Mouse (Mus musculus) midbrain, embryonic 11.5 days (tissue): ENCODE measurements at regions not wholly inside any gene's neighbourhood (a gene's known extent, or its start where the extent isn't known, plus 50 kb on each side); places are given as distances from the start of the nearest gene placed in this dataset.

Experiments
- ATAC-seq: fragments of 200-750 bp; cut with Nextera tagmentation; 2 replicates; pipeline ENCODE4 v1.8.0; 2017; ENCODE audit warnings: moderate TSS enrichment, moderate library complexity; ENCODE audit not compliant: low FRiP score
- DNase-seq: peaks from one replicate; pipeline ENCODE4 v3.0.0; 2015; ENCODE audit warnings: low spot score; ENCODE audit errors: missing footprints
- H3K27ac ChIP-seq: fragments of 300-500 bp; sonication (generic); 2 replicates; pipeline ENCODE4 v1.5.1; 2014; ENCODE audit warnings: low read depth, low read length
- H3K27me3 ChIP-seq: fragments of 300-500 bp; sonication (generic); 2 replicates; pipeline ENCODE4 v1.6.1; 2014; ENCODE audit warnings: mild to moderate bottlenecking, low read length, moderate library complexity, mixed read lengths; ENCODE audit not compliant: control insufficient read depth, insufficient read depth
- H3K36me3 ChIP-seq: fragments of 300-500 bp; sonication (generic); 2 replicates; pipeline ENCODE4 v1.6.1; 2014; ENCODE audit warnings: mild to moderate bottlenecking, low read length, moderate library complexity, mixed read lengths; ENCODE audit not compliant: control insufficient read depth, insufficient read depth
- H3K4me1 ChIP-seq: fragments of 300-500 bp; sonication (generic); 2 replicates; pipeline ENCODE4 v1.6.1; 2014; ENCODE audit warnings: low read length; ENCODE audit not compliant: control insufficient read depth, insufficient read depth
- H3K4me2 ChIP-seq: fragments of 300-500 bp; sonication (generic); 2 replicates; pipeline ENCODE4 v1.6.1; 2014; ENCODE audit warnings: mild to moderate bottlenecking, moderate library complexity
- H3K4me3 ChIP-seq: fragments of 300-500 bp; sonication (generic); 2 replicates; pipeline ENCODE4 v1.5.1; 2014; ENCODE audit warnings: low read depth, low read length
- H3K9ac ChIP-seq: fragments of 300-500 bp; sonication (generic); 2 replicates; pipeline ENCODE4 v1.6.1; 2014; ENCODE audit warnings: low read length
- H3K9me3 ChIP-seq: fragments of 300-500 bp; sonication (generic); 2 replicates; pipeline ENCODE4 v1.6.1; 2016; ENCODE audit warnings: low read length; ENCODE audit not compliant: control insufficient read depth
- WGBS: fragments of 180-500 bp; shearing (Covaris S2); extraction: QIAGEN DNeasy Blood & Tissue Kit; methylation state at CpG from one replicate; pipeline ENCODE4 v1.1.7; 2014; 5-methylcytosine and 5-hydroxymethylcytosine counted together

- no peak overlapping the region for H3K4me2 ChIP-seq
- H3K36me3 ChIP-seq, result no peaks in the 10 kb centered on the region
- no peaks in the 10 kb centered on the region for H3K9me3 ChIP-seq
- no peak overlapping the region for H3K27ac ChIP-seq
- H3K9ac ChIP-seq, result no peak overlapping the region
- ATAC-seq, result no peak
- no peaks in the 10 kb centered on the region for H3K4me1 ChIP-seq
- H3K27me3 ChIP-seq, result no peaks in the 10 kb centered on the region
- 81% methylated on average over 5 of the region's 5 CpGs for WGBS
- DNase-seq, result no peak
- H3K4me3 ChIP-seq, result no peak overlapping the region
These were observed 596.3 kb upstream of the Syt1 start for GRCm38 (mm10) chr10:109607121-109607520.

- Histone ChIP-seq H3K4me1 (no peaks in the 10 kb centered on the region), H3K4me2 (no peak overlapping the region), H3K36me3 (no peaks in the 10 kb centered on the region), H3K9me3 (no peaks in the 10 kb centered on the region), H3K9ac (no peak overlapping the region), H3K27me3 (no peaks in the 10 kb centered on the region), H3K27ac (no peak overlapping the region), H3K4me3 (no peak overlapping the region)
- WGBS, result 82% methylated on average over 3 of the region's 3 CpGs
- no peak for ATAC-seq
- no peak for DNase-seq
These were observed 592.5 kb upstream of the Syt1 start for GRCm38 (mm10) chr10:109603241-109603640.

- no peaks in the 10 kb centered on the region for H3K27me3 ChIP-seq
- H3K4me1 ChIP-seq, result no peaks in the 10 kb centered on the region
- H3K4me3 ChIP-seq, result no peak overlapping the region
- no peaks in the 10 kb centered on the region for H3K9me3 ChIP-seq
- no peak for ATAC-seq
- H3K9ac ChIP-seq, result no peak overlapping the region
- H3K36me3 ChIP-seq, result no peaks in the 10 kb centered on the region
- peak; percentile 47 for DNase-seq
- 45% methylated on average over 3 of the region's 3 CpGs for WGBS
- H3K27ac ChIP-seq, result no peak overlapping the region
- H3K4me2 ChIP-seq, result no peak overlapping the region
These were observed 587.8 kb upstream of the Syt1 start for GRCm38 (mm10) chr10:109598604-109599003.

- no peak overlapping the region for H3K4me2 ChIP-seq
- no peaks in the 10 kb centered on the region for H3K9me3 ChIP-seq
- H3K9ac ChIP-seq, result no peak overlapping the region
- no peaks in the 10 kb centered on the region for H3K36me3 ChIP-seq
- H3K27me3 ChIP-seq, result no peaks in the 10 kb centered on the region
- H3K4me1 ChIP-seq, result no peaks in the 10 kb centered on the region
- H3K27ac ChIP-seq, result no peak overlapping the region
- 90% methylated on average over 4 of the region's 4 CpGs for WGBS
- DNase-seq (no peak), ATAC-seq (no peak)
- H3K4me3 ChIP-seq, result no peak overlapping the region
These were observed 562.4 kb upstream of the Syt1 start for GRCm38 (mm10) chr10:109573200-109573599.

GRCm38 (mm10) chr10:109569798-109570197, 559.0 kb upstream of the Syt1 start:
- Histone ChIP-seq H3K27me3 (no peaks in the 10 kb centered on the region), H3K27ac (no peak overlapping the region), H3K9ac (no peak overlapping the region), H3K4me1 (no peaks in the 10 kb centered on the region), H3K9me3 (no peaks in the 10 kb centered on the region), H3K36me3 (no peaks in the 10 kb centered on the region), H3K4me2 (no peak overlapping the region), H3K4me3 (no peak overlapping the region)
- DNase-seq (no peak), ATAC-seq (no peak)
- WGBS, result 87% methylated on average over 2 of the region's 2 CpGs

- H3K4me2 ChIP-seq, result no peak overlapping the region
- H3K27ac ChIP-seq, result no peak overlapping the region
- DNase-seq (peak; percentile 26), ATAC-seq (no peak)
- H3K27me3 ChIP-seq, result no peaks in the 10 kb centered on the region
- H3K4me3 ChIP-seq, result no peak overlapping the region
- H3K9me3 ChIP-seq, result no peaks in the 10 kb centered on the region
- H3K36me3 ChIP-seq, result no peaks in the 10 kb centered on the region
- WGBS, result 79% methylated on average over 2 of the region's 2 CpGs
- no peaks in the 10 kb centered on the region for H3K4me1 ChIP-seq
- H3K9ac ChIP-seq, result no peak overlapping the region
These were observed 555.9 kb upstream of the Syt1 start for GRCm38 (mm10) chr10:109566675-109567074.

- no peak for ATAC-seq
- H3K36me3 ChIP-seq, result no peaks in the 10 kb centered on the region
- WGBS, result 63% methylated on average over 2 of the region's 2 CpGs
- H3K4me3 ChIP-seq, result no peak overlapping the region
- no peak overlapping the region for H3K4me2 ChIP-seq
- H3K9ac ChIP-seq, result no peak overlapping the region
- peak; percentile 41 for DNase-seq
- no peak overlapping the region for H3K27ac ChIP-seq
- no peaks in the 10 kb centered on the region for H3K4me1 ChIP-seq
- no peaks in the 10 kb centered on the region for H3K27me3 ChIP-seq
- no peaks in the 10 kb centered on the region for H3K9me3 ChIP-seq
These were observed 550.9 kb upstream of the Syt1 start for GRCm38 (mm10) chr10:109561638-109562037.

GRCm38 (mm10) chr10:109561094-109561493, 550.3 kb upstream of the Syt1 start:
- peak; percentile 72 for DNase-seq
- 21% methylated on average over 1 of the region's 1 CpGs for WGBS

GRCm38 (mm10) chr10:109543301-109543700, 532.5 kb upstream of the Syt1 start:
- no peak for ATAC-seq
- WGBS, result 93% methylated on average over 1 of the region's 1 CpGs
- H3K4me2 ChIP-seq, result no peak overlapping the region

More at GRCm38 (mm10) chr10:109561094-109561493, 550.3 kb upstream of the Syt1 start:
- Histone ChIP-seq H3K4me1 (no peaks in the 10 kb centered on the region), H3K27me3 (no peaks in the 10 kb centered on the region), H3K4me3 (no peak overlapping the region), H3K36me3 (no peaks in the 10 kb centered on the region), H3K9me3 (no peaks in the 10 kb centered on the region), H3K4me2 (no peak overlapping the region), H3K9ac (no peak overlapping the region), H3K27ac (no peak overlapping the region)
- no peak for ATAC-seq

GRCm38 (mm10) chr10:109540229-109540628, 529.4 kb upstream of the Syt1 start:
- Histone ChIP-seq H3K27me3 (no peaks in the 10 kb centered on the region), H3K36me3 (no peaks in the 10 kb centered on the region), H3K4me1 (no peaks in the 10 kb centered on the region), H3K27ac (no peak overlapping the region), H3K4me3 (no peak overlapping the region), H3K4me2 (no peak overlapping the region), H3K9ac (no peak overlapping the region), H3K9me3 (no peaks in the 10 kb centered on the region)
- ATAC-seq (no peak), DNase-seq (no peak)
- 88% methylated on average over 2 of the region's 2 CpGs for WGBS

More at GRCm38 (mm10) chr10:109543301-109543700, 532.5 kb upstream of the Syt1 start:
- Histone ChIP-seq H3K9ac (no peak overlapping the region), H3K27ac (no peak overlapping the region), H3K4me1 (no peaks in the 10 kb centered on the region), H3K36me3 (no peaks in the 10 kb centered on the region), H3K9me3 (no peaks in the 10 kb centered on the region), H3K27me3 (no peaks in the 10 kb centered on the region), H3K4me3 (no peak overlapping the region)
- no peak for DNase-seq
